Mouse (Mus musculus) embryonic facial prominence, embryonic 10.5 days (tissue): ENCODE measurements around the gene Dnm2. TPM values are rescaled to one million over a fixed set of nuclear protein-coding genes. Genes with fewer than 3 reads are reported as not detected.
"Not testable (repeated sequence)": the region's sequence is repeated elsewhere in the genome, so short reads cannot be mapped to it uniquely, and the experiment has no call there.

ENCODE experiments used
- DNase-seq: peaks from one replicate; pipeline ENCODE4 v3.0.0-alpha.2; 2017; ENCODE audit warnings: low spot score
- H3K27ac ChIP-seq: fragments of 300-500 bp; sonication (generic); replicated peaks from 2 replicates; pipeline ENCODE4 v1.5.1; 2016; ENCODE audit warnings: mild to moderate bottlenecking
- H3K27me3 ChIP-seq: fragments of 300-500 bp; sonication (generic); replicated peaks from 2 replicates; pipeline ENCODE4 v1.6.1; 2016; ENCODE audit warnings: low read depth, mild to moderate bottlenecking; ENCODE audit not compliant: poor library complexity, severe bottlenecking
- H3K36me3 ChIP-seq: fragments of 300-500 bp; sonication (generic); replicated peaks from 2 replicates; pipeline ENCODE4 v1.6.1; 2016; ENCODE audit warnings: mild to moderate bottlenecking, moderate library complexity
- H3K4me1 ChIP-seq: fragments of 300-500 bp; sonication (generic); 2 replicates; pipeline ENCODE4 v1.6.1; 2016
- H3K4me3 ChIP-seq: fragments of 300-500 bp; sonication (generic); 2 replicates; pipeline ENCODE4 v1.5.1; 2016; ENCODE audit warnings: mild to moderate bottlenecking, moderate library complexity
- H3K9me3 ChIP-seq: fragments of 300-500 bp; sonication (generic); 2 replicates; pipeline ENCODE4 v1.6.1; 2016; ENCODE audit warnings: mild to moderate bottlenecking
- whole genome bisulfite sequencing: fragments of 180-500 bp; shearing (Covaris S2); methylation state at CpG from one replicate; pipeline ENCODE4 v1.1.7; 2016; 5-methylcytosine and 5-hydroxymethylcytosine counted together
- polyA plus RNA-seq: library from polyadenylated mRNA; unstranded; fragments of >200 nt; fragmentation: Nextera tagmentation; extraction: Ambion mirVana; gene quantifications from 2 replicates; pipeline ENCODE4 v1.2.1, GENCODE M21; 2016

Gene Dnm2
- polyA plus RNA-seq, 1 experiment from 2014 or later: 73.7 TPM

DNA sequence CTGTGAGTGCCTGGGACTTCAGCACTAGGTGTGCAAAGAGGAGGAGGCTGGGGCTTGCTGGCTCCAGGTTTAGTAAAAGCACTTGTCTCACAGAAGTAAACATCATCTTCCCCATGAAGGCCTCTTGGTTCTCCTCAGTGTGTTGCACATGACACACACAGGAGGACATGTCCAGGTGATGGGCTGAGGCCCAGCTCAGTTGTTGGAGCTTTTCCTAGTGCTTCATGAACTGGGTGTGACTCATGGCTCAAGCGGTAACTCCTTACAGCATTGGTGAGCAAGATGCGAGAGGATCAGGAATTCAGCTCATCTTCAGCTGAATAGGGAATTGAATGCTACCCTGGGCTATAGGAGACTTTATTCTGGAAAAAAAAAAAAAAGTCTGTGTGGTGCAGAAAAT is 73.0 kb downstream of the Dnm2 start:
- peaks cover 57% of the 10 kb centered on the region for H3K36me3 ChIP-seq

DNA sequence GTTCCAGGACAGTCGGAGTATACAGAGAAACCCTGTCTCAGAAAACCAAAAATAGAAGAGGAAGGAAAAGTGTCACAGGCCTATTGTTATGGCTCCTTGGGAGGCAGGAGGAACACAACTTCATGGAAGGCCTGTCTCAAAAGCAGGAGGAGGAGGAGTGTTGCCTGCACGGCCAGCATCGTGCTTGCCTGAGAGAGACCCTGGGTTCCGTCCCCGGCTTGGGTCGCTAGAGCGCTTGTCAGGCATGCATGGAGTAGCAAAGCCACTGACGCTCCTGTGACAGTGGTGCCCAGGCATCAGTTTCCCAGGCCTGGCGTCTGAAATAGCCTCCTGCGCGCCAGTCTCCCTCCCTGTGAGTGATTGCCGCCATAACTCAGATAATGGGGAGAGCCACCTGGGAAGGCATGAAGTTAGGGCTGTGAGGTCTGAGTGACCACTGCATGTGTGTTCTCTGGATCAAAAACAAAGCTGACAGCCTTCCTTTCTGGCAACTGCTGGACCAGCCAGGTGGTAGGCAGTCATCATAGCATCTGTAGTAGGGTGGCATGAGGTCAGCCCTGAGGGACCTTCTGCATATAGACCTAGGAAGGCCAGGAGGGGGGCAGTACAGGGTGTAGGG is 73.7 kb downstream of the Dnm2 start:
- H3K4me1 ChIP-seq: peaks cover 50% of the 10 kb centered on the region
- H3K36me3 ChIP-seq: peaks cover 57% of the 10 kb centered on the region
- WGBS: 92% methylated on average over 12 of the region's 12 CpGs
- no peaks in the 10 kb centered on the region for H3K9me3 ChIP-seq
- DNase-seq: no peak
- H3K27ac ChIP-seq: peak overlapping the region; percentile 87
- no peak overlapping the region for H3K4me3 ChIP-seq
- no peaks in the 10 kb centered on the region for H3K27me3 ChIP-seq

More for the DNA sequence above, 73.0 kb downstream of the Dnm2 start:
- peak overlapping the region; percentile 87 for H3K27ac ChIP-seq
- no peaks in the 10 kb centered on the region for H3K9me3 ChIP-seq
- no peak overlapping the region for H3K4me3 ChIP-seq
- no peaks in the 10 kb centered on the region for H3K27me3 ChIP-seq
- peaks cover 50% of the 10 kb centered on the region for H3K4me1 ChIP-seq
- no peak for DNase-seq
- WGBS: 96% methylated on average over 2 of the region's 2 CpGs

DNA sequence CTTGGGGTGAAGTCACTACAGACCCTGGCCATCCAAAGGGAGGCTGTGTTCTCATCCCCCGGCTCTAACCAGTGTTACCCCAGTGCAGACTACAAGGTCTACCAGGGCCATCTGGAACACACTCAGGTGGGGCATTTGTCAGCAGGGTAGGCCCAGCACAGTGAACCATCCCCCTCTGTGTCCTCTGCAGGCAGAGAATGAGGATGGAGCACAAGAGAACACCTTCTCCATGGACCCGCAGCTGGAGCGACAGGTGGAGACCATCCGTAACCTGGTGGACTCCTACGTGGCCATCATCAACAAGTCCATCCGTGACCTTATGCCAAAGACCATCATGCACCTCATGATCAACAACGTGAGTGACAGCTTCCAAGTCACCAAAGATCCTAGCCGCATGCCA is 78.6 kb downstream of the Dnm2 start:
- Histone ChIP-seq H3K36me3 (peaks cover 78% of the 10 kb centered on the region), H3K4me3 (no peak overlapping the region), H3K27me3 (no peaks in the 10 kb centered on the region), H3K9me3 (no peaks in the 10 kb centered on the region), H3K27ac (no peak overlapping the region), H3K4me1 (peaks cover 2% of the 10 kb centered on the region; the same call in 1 of the 2 replicates)
- DNase-seq: no peak
- 94% methylated on average over 8 of the region's 8 CpGs for WGBS

DNA sequence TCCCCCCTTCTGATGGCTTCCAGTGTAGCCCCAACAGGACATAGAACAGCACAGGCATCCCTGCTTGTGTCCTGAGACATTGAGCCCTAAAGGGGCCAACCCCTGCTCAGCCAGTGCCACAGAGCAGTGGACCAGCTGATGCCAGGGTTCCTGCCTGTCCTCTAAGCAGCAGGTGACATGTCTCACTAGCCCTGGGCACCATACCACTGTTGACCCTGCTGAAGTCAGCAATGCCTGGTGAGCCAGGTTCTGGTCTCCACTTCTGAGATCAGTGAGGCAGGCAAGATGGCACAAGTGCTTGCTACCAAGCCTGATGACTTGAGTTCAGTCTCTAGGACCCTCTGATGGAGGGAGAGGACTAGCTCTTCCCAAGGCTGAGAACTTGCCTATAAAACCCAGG is 81.1 kb downstream of the Dnm2 start:
- H3K36me3 ChIP-seq: peaks cover 69% of the 10 kb centered on the region
- no peak for DNase-seq
- H3K4me3 ChIP-seq: no peak overlapping the region
- peaks cover 15% of the 10 kb centered on the region for H3K4me1 ChIP-seq
- no peaks in the 10 kb centered on the region for H3K9me3 ChIP-seq
- H3K27me3 ChIP-seq: no peaks in the 10 kb centered on the region
- no peak overlapping the region for H3K27ac ChIP-seq

DNA sequence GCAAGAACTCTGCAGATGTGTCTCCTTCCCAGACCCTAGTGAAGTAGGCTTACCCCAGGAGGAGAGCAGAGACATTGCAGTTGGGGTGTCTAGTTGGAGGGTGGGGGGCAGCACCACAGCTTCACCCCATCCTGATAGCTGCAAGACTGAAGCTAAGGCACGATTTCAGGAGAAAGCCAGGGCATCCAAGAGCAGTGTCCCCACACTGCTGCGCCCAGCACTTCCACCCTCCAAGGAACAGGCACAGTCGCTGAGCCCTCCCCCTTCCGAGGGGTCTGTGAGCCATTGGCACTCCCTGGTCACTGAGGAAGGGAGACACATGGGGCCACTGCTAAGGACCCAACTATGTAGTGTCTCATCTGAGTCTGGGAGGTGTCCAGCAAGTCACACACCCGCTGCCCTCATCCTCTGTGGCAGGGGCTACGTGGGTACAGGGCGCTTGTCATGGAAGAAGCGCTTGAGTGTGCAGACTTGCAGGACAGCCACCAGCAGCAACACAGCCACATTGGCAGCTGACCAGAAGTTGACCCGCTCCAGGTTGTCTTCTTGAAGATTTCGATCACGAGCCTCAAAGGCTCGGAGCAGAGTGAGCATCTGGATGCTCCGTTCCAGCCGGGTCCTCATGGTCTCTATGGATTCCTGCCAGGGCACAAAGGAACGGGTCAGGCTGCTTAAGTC is 83.2 kb downstream of the Dnm2 start:
- DNase-seq: no peak
- no peak overlapping the region for H3K4me3 ChIP-seq
- H3K4me1 ChIP-seq: peaks cover 20% of the 10 kb centered on the region
- no peaks in the 10 kb centered on the region for H3K27me3 ChIP-seq
- WGBS: 93% methylated on average over 15 of the region's 15 CpGs
- peaks cover 63% of the 10 kb centered on the region for H3K36me3 ChIP-seq
- H3K9me3 ChIP-seq: no peaks in the 10 kb centered on the region
- no peak overlapping the region for H3K27ac ChIP-seq

DNA sequence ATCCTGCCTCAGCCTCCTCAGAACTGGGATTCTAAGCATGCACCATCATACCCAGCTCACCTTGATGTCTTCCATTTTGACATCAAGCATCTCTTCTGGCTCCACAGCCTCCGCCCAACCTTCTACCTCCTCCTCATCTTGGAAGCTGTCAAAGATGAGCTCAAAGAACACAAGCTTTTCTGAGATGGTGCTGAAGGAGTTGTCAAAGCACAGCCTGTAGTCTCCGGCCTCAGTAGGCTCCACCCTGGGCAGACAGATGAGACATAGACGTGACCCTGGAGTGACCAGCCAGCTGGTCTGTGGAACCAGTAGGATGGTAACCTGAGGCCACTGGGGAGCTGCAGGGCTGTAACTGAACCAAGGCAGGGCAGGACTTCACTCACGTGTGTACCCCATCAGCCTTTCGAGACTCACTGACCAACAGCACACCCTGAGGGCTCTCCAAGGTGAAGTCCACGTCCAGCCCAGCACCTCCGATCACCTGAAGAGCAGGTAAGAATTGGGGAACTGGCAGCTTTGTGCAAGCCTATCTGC is 84.2 kb downstream of the Dnm2 start:
- H3K4me3 ChIP-seq: peak overlapping the region; percentile 80
- H3K27me3 ChIP-seq: no peaks in the 10 kb centered on the region
- peaks cover 53% of the 10 kb centered on the region for H3K36me3 ChIP-seq
- peaks cover 3% of the 10 kb centered on the region; the same call in 1 of the 2 replicates for H3K9me3 ChIP-seq
- peak overlapping the region; percentile 94; the same call in 1 of the 2 replicates for H3K27ac ChIP-seq
- H3K4me1 ChIP-seq: peaks cover 20% of the 10 kb centered on the region
- DNase-seq: no peak
- WGBS: 74% methylated on average over 7 of the region's 7 CpGs

DNA sequence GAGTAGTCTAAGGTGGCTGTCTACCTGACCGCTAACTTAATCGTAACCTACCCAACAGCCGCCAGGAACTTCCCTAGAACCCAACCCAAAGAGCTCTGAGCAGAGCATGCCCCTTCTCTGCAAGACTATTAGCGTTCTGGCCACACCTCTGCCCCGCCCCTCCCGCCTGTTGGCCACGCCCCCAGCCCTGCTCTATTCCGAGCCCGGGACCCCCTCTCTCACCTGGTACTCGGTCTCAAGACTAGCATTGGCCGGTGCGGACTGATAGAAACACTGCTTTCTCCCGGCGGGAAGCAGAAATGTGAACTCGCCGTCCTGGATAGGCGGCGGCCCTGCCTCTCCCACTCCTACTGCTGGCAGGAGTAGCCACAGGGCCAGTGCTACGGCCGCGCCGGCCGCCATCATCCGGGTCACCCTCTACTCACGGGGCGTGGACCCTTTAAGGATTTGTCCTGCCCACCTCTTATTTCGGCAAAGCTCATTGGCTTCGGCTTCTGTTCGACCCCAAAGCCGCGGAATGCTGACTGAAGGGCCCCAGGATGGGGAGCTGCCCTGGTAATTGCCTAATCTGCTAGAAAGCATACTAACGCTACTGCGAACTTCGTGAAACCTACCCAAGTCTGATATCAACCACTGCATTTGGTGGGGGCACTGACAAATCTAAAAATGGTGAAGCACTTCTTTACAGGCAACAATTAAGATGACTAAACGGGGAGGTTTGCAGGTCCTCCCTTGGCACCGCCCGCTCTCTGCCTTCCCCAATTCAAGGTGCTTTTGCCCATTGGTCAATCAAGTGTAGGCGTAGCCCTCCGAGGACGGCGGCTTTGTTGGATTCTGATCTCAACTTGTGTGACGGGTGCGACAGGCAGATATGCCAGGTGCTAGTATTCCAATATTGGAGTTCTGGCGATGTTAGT is 85.3 kb downstream of the Dnm2 start, which contains the start of gene Tmed1:
Gene Tmed1, minus strand, starts transcription at position 481 of the 917 bp plus-strand sequence.
- peak; percentile 96 for DNase-seq
- WGBS: under 1% methylated on average over 44 of the region's 44 CpGs

DNA sequence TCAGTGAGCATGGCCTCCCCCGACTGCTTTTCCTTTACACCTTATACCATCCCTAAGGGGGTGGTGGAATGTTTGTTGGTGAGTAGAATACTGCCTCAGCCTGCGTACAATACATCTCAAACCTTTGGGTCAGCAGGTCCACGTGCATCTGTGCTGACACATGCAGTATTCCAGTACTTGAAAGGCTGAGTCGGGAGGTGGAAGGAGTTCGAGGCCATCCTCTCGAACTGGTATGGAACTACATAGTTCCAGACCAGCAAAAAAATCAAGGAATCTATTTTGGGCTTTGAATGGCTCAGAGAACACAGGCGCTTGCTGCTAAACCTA is 85.9 kb downstream of the Dnm2 start:
- Histone ChIP-seq H3K27me3 (no peaks in the 10 kb centered on the region), H3K27ac (peak overlapping the region; percentile 94), H3K4me1 (peaks cover 20% of the 10 kb centered on the region), H3K9me3 (peaks cover 3% of the 10 kb centered on the region; the same call in 1 of the 2 replicates), H3K4me3 (peak overlapping the region; percentile 80), H3K36me3 (peaks cover 35% of the 10 kb centered on the region)
- 6% methylated on average over 7 of the region's 7 CpGs for WGBS
- no peak for DNase-seq

More for the DNA sequence above, 85.3 kb downstream of the Dnm2 start, which contains the start of gene Tmed1:
- peaks cover 3% of the 10 kb centered on the region; the same call in 1 of the 2 replicates for H3K9me3 ChIP-seq
- H3K36me3 ChIP-seq: peaks cover 42% of the 10 kb centered on the region
- peak within 1 kb of the TSS; percentile 94 for H3K27ac ChIP-seq
- H3K27me3 ChIP-seq: no peaks in the 10 kb centered on the region
- H3K4me1 ChIP-seq: peaks cover 20% of the 10 kb centered on the region
- H3K4me3 ChIP-seq: peak within 1 kb of the TSS; percentile 80

DNA sequence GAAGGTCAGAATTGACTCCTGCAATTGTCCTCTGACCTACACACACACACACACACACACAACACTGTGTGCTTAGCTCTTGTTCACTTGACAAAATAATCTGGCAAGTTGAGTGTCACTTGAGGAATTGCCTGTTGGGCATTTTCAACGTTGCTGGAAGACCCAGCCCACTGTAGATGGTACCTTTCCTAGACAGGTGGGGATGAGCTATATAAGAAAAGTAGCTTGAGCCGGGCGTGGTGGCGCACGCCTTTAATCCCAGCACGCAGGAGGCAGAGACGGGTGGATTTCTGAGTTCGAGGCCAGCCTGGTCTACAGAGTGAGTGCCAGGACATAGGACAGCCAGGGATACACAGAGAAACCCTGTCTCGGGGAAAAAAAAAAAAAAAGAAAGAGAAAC is 86.3 kb downstream of the Dnm2 start:
- WGBS: 78% methylated on average over 9 of the region's 9 CpGs

DNA sequence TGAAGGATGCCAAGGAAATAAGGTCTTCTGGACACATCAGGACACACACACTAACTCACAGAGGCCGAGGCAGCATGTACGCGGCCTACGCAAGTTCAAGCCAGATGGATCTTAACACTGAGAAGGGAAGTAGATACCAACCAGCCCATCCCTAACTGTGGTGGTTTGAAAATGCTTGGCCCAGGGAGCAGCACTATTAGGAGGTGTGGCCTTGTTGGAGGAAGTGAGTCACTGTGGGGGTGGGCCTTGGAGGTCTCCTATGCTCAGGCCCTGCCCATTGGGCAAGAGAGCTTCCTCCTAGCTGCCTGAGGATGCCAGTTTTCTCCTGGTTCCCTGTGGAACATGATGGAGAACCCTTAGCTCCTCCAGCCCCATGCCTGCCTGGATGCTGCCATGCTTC is 88.8 kb downstream of the Dnm2 start:
- WGBS: 98% methylated on average over 4 of the region's 4 CpGs
- Histone ChIP-seq H3K27me3 (no peaks in the 10 kb centered on the region), H3K4me1 (peaks cover 20% of the 10 kb centered on the region), H3K4me3 (no peak overlapping the region), H3K36me3 (peaks cover 7% of the 10 kb centered on the region), H3K9me3 (peaks cover 3% of the 10 kb centered on the region; the same call in 1 of the 2 replicates), H3K27ac (no peak overlapping the region)
- no peak for DNase-seq

More for the DNA sequence above, 86.3 kb downstream of the Dnm2 start:
- DNase-seq: no peak
- Histone ChIP-seq H3K27ac (peak overlapping the region; percentile 94), H3K36me3 (peaks cover 31% of the 10 kb centered on the region), H3K9me3 (peaks cover 3% of the 10 kb centered on the region; the same call in 1 of the 2 replicates), H3K27me3 (no peaks in the 10 kb centered on the region), H3K4me3 (peak overlapping the region; percentile 80), H3K4me1 (peaks cover 20% of the 10 kb centered on the region)

DNA sequence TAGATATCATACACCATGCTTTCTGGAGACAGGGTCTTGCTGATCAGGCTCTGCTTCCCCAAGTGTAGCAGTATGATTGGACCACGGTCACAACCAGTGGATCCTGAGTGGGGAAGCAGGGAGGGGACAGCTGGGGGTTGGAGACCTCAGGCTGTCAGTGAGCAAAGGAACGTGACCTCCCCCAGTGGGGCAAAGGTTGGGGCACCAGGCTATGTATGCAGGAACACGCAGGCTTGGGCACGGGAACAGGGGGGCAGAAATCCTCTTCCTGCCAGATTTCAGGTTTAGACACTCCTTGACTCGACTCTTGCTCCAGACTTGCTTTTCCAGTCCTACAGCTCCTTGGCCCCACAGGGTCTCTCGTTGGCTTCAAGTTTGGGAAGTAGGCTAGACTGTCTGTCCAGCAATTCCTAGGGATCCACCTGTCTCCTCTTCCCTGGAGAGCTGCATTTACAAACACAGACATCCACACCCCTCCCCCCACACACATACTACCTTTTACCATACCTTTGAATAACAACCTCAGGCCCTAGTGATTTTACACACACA is 93.3 kb downstream of the Dnm2 start:
- H3K27ac ChIP-seq: no peak overlapping the region

DNA sequence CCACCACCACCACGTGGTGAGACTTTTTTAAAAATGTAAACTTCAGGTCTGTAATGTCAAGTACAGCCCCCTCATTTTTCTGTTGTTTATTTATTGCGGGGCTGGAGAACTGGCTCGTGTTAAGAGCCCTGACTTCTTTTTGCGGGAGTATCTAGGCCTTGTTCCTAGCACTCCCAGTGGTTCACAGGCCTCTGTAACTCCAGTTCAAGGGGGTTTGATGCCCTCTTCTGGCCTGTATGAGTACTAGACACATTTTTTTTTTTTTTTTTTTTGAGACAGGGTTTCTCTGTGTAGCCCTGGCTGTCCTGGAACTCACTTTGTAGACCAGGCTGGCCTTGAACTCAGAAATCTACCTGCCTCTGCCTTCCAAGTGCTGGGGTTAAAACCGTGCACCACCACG is 94.0 kb downstream of the Dnm2 start:
- not testable (repeated sequence) for H3K27me3 ChIP-seq, H3K4me1 ChIP-seq, H3K27ac ChIP-seq, H3K4me3 ChIP-seq, DNase-seq, H3K36me3 ChIP-seq, H3K9me3 ChIP-seq
- whole genome bisulfite sequencing: 88% methylated on average over 6 of the region's 6 CpGs

More for the DNA sequence above, 93.3 kb downstream of the Dnm2 start:
- DNase-seq: no peak
- 75% methylated on average over 6 of the region's 6 CpGs for WGBS
- H3K27me3 ChIP-seq: no peaks in the 10 kb centered on the region
- no peaks in the 10 kb centered on the region; the same call in 1 of the 2 replicates for H3K36me3 ChIP-seq
- no peaks in the 10 kb centered on the region for H3K4me1 ChIP-seq
- peaks cover 8% of the 10 kb centered on the region for H3K9me3 ChIP-seq
- no peak overlapping the region for H3K4me3 ChIP-seq
